Mouse (Mus musculus): Measurements from ENCODE around the gene Ap1ar. TPM values are rescaled to one million over a fixed set of nuclear protein-coding genes. Genes with fewer than 3 reads are reported as not detected.
A peak's percentile ranks its signal among the peaks of the same experiment; 100 is the strongest.
"Not testable (repeated sequence)": the region's sequence is repeated elsewhere in the genome, so short reads cannot be mapped to it uniquely, and the experiment has no call there.

Ap1ar gene
- polyA plus RNA-seq, 1 experiment from 2014 or later: 54.3 TPM

DNA sequence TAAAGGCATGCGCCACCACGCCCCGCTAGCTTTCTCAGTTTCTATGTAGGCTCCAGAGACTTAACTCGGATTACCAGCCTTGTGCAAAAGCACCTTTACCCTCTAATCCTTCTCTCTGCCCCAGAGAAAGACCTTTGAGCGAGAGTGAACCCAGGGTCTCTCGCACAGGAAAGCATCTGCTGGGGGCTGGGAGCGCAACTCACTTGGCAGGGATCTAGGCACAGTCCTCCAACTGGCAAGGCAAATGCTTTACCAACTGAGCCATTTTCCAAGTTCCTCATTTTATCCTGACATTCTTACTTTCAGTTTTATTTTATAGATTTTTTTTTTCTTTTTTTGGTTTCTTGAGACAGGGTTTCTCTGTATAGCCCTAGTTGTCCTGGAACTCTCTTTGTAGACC lies 44.3 kb downstream of the Ap1ar start:
- H3K9me3 ChIP-seq (replicated peaks): no peaks in the 10 kb centered on the region
- H3K27me3 ChIP-seq: peaks cover 18% of the 10 kb centered on the region
- peaks cover 12% of the 10 kb centered on the region for H3K4me1 ChIP-seq
- no peak overlapping the region for H3K9ac ChIP-seq
- H3K4me3 ChIP-seq (replicated peaks): no peak overlapping the region
- H3K36me3 ChIP-seq: no peaks in the 10 kb centered on the region
- 76% methylated on average over 7 of the region's 7 CpGs for WGBS
- no peak for ATAC-seq (ENCODE audit: insufficient number of reproducible peaks, low FRiP score, low TSS enrichment, low read depth)
- H3K4me2 ChIP-seq (replicated peaks): no peak overlapping the region
- H3K27ac ChIP-seq (replicated peaks): no peak overlapping the region

DNA sequence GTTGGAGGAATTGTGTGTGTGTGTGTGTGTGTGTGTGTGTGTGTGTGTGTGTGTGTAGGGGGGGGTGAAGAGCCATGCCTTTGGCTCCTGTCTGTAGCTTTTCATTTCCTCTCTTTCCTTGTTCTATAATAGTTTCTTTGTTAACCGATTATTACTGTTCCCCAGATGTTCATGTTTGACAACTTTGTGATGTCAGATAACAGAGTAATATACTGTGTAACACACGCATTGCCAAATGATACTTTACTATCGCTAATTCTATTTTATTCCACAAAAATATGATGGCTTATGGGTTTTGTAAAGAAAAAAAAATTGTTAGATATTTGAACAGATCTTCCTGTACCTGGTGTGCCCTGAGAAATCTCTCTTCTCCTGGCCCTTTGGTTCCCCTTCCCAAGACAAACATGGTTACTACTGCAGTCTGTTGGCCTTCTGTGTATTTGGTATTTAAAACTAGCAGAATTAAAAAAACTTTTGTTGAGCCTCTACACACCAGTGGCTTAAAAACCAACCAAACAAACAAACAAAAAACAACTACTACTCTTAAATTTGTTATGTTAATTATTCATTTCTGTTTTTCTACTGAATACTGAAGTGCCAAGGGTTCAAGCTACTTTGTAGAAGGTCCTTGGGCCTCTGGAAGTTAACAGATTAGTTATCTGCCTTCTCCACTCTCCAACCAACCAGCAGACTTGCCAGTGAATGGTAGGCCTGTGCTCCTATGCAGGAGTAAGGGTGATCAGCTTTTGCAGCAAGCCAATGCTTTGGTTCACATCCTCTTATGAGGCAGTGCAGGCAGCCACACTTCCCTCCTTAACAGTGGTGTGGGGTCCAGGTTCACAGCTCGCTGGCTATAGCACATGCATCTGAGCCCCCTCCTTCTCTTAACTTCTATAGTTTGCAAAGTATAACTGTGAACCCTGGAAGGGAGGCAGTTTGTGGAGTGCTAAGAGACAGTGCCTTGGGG lies 45.4 kb downstream of the Ap1ar start:
- Histone ChIP-seq H3K27me3 (peaks cover 21% of the 10 kb centered on the region), H3K4me2 (replicated peaks) (peak overlapping the region; percentile 99; the same call in 1 of the 2 replicates), H3K9me3 (replicated peaks) (no peaks in the 10 kb centered on the region), H3K4me3 (replicated peaks) (no peak overlapping the region), H3K36me3 (no peaks in the 10 kb centered on the region), H3K27ac (replicated peaks) (no peak overlapping the region), H3K4me1 (peaks cover 12% of the 10 kb centered on the region), H3K9ac (no peak overlapping the region)
- 49% methylated on average over 4 of the region's 4 CpGs for WGBS
- no peak for ATAC-seq (ENCODE audit: insufficient number of reproducible peaks, low FRiP score, low TSS enrichment, low read depth)

DNA sequence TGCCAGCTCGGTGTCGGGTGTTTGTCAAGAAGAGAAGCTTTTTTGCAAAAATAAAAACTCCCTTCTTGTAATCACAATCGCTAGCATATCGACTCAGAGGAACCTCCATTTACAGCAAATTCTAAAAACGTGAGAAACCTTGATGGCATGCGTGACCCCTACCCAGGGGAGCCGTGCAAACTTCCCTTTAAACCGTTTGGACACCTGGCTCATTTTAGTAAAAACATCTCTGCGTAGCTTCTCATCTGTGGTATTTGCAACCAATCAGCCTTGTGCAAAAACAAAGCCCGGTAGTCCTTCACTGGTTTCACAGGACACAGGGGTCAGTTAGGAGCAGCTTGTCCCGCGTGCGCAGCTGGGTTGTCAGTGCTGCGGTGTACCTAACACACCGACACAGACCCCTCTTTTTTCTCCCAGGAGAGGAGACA lies 46.3 kb downstream of the Ap1ar start:
- no peaks in the 10 kb centered on the region for H3K9me3 ChIP-seq (replicated peaks)
- H3K27ac ChIP-seq (replicated peaks): no peak overlapping the region
- peaks cover 12% of the 10 kb centered on the region for H3K4me1 ChIP-seq
- no peaks in the 10 kb centered on the region for H3K36me3 ChIP-seq
- WGBS: 2% methylated on average over 15 of the region's 15 CpGs
- ATAC-seq (ENCODE audit: insufficient number of reproducible peaks, low FRiP score, low TSS enrichment, low read depth): no peak
- peaks cover 21% of the 10 kb centered on the region for H3K27me3 ChIP-seq
- H3K4me2 ChIP-seq (replicated peaks): peak overlapping the region; percentile 99
- peak overlapping the region; percentile 57 for H3K4me3 ChIP-seq (replicated peaks)
- peak overlapping the region; percentile 45; the same call in 1 of the 2 replicates for H3K9ac ChIP-seq

DNA sequence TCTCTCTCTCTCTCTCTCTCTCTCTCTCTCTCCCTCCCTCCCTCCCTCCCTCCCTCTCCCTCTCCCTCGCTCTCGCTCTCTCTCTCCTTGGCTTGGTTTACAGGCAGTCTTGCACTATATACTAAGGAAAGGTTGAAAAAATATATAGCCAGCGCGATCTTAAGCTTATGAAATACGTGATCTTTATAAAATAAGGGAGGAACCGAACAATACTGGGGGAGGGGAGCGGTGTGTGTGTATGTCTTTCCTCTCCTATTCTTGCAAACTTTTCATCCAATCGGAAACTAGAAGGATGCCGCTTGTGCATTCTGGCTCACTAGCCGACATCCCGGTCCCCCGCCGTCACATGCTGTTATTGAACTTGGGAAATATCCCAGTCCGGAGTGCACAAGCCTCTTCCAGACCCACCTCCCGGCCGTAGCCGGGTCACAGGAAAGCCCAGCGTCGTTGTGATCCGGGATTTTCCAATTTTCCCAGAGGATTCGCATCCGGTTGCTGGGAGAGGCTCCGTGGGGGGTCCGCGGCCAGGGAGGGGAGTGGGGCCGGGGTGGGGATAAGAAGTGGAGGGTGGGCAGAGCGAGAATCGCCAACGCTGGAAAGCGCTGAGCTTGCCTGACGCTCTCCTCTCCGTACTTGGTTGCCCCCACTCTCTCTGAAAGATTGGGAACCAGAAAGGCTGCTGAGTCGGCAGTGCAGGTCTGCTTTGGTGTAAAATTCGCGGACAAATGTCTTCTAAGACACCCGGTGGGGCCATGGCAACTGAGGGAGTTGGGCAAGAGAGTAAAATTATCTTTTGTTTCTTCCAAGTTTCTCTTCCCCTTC lies 46.9 kb downstream of the Ap1ar start:
- 0 out of 2 replicates have a peak, but pooled peaks have one; percentile 16 for ATAC-seq (ENCODE audit: insufficient number of reproducible peaks, low FRiP score, low TSS enrichment, low read depth)
- Histone ChIP-seq H3K4me1 (peaks cover 12% of the 10 kb centered on the region), H3K9me3 (replicated peaks) (no peaks in the 10 kb centered on the region), H3K36me3 (no peaks in the 10 kb centered on the region), H3K9ac (peak overlapping the region; percentile 45), H3K27me3 (peaks cover 21% of the 10 kb centered on the region), H3K4me3 (replicated peaks) (peak overlapping the region; percentile 57), H3K27ac (replicated peaks) (no peak overlapping the region), H3K4me2 (replicated peaks) (peak overlapping the region; percentile 99)
- under 1% methylated on average over 36 of the region's 36 CpGs for WGBS

DNA sequence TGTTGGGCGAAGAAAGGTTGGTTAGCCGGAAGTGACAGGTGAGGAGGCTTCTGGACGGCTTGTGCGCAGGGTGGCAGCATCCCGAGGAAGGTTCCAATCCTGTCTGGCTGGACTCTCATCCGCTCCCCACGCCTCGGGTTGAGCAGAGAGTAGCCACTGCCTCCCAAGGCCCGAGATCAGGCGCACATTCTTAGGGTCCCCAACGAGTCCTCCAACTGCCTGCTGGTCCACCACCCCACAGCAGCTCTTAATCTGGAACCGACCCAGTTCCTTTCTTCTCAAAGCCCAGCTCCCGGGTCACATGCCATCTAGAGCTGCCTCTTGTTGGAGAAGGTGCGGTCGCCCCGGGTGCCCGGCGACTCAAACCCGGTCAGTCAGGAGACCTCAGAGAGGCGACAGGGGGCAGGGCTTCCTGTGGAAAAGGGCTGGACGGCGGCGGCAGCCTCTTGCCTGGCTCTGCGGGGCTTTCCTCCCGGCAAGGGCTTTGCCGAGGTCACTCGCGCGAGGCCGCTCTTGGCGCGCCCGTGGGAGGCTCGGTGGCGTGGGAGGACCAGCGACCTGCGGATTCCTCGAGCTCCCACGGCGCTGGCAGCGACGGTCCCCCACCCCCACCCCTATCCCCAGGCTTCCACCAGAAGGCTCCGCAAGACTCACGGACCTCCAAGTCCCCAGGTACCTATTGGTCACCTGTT lies 47.7 kb downstream of the Ap1ar start, which contains the start of gene Tifa:
TSS of gene Tifa (plus strand) at position 306 of the 692 bp plus-strand sequence.
- WGBS: 2% methylated on average over 37 of the region's 44 CpGs
- Histone ChIP-seq H3K27ac (replicated peaks) (no peak within 1 kb of the TSS), H3K4me1 (peaks cover 12% of the 10 kb centered on the region), H3K36me3 (no peaks in the 10 kb centered on the region), H3K9ac (peak within 1 kb of the TSS; percentile 45), H3K9me3 (replicated peaks) (no peaks in the 10 kb centered on the region), H3K27me3 (peaks cover 21% of the 10 kb centered on the region), H3K4me3 (replicated peaks) (peak within 1 kb of the TSS; percentile 57), H3K4me2 (replicated peaks) (peak within 1 kb of the TSS; percentile 99)
- peak; percentile 44; the same call in 1 of the 2 replicates for ATAC-seq (ENCODE audit: insufficient number of reproducible peaks, low FRiP score, low TSS enrichment, low read depth)

DNA sequence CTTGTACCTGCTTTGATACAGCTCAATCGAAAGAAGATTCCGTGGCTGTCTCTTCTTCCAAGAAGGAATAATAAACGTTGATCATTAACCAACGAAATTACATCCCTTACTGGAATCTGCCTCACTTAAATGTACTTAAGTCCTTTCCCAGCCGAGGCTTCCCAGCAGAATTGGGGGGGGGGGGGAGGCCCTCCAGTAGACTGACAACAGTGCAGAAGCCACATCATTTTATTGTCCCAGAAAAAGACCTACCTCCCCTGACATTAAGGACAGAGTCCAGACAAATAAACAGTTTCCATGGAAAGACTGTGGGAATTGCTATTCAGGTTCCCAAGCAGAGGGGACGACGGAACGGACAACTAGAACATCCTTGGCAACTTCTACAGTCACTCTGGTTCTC lies 48.4 kb downstream of the Ap1ar start:
- no peak overlapping the region for H3K27ac ChIP-seq (replicated peaks)
- peak overlapping the region; percentile 99; the same call in 1 of the 2 replicates for H3K4me2 ChIP-seq (replicated peaks)
- H3K27me3 ChIP-seq: peaks cover 21% of the 10 kb centered on the region
- H3K4me1 ChIP-seq: peaks cover 12% of the 10 kb centered on the region
- H3K4me3 ChIP-seq (replicated peaks): peak overlapping the region; percentile 57
- H3K9me3 ChIP-seq (replicated peaks): no peaks in the 10 kb centered on the region
- no peaks in the 10 kb centered on the region for H3K36me3 ChIP-seq
- WGBS: 29% methylated on average over 8 of the region's 8 CpGs
- no peak for ATAC-seq (ENCODE audit: insufficient number of reproducible peaks, low FRiP score, low TSS enrichment, low read depth)
- H3K9ac ChIP-seq: no peak overlapping the region

DNA sequence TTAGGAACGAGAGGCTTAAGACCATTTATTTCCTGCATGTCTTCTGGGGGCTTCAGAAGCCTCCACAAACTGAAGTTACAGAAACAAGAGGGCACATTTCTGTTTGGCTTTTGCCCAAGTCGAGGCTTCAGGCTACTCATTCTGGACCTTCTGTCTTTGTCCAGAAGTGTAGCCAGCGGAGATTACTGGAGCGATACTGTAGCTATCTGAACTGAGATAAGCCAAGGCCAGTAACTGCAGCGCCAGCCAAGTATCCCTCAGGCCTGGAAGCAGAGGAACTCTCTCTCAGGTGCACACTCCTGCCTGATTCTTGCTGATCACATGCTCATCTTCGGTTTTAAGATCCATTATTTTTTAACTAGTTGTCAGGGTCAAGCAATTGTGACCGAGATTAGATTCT lies 49.3 kb downstream of the Ap1ar start:
- ATAC-seq (ENCODE audit: insufficient number of reproducible peaks, low FRiP score, low TSS enrichment, low read depth): no peak
- 45% methylated on average over 7 of the region's 7 CpGs for WGBS
- peaks cover 21% of the 10 kb centered on the region for H3K27me3 ChIP-seq
- H3K36me3 ChIP-seq: no peaks in the 10 kb centered on the region
- no peak overlapping the region for H3K9ac ChIP-seq
- H3K27ac ChIP-seq (replicated peaks): no peak overlapping the region
- no peak overlapping the region for H3K4me3 ChIP-seq (replicated peaks)
- no peaks in the 10 kb centered on the region for H3K9me3 ChIP-seq (replicated peaks)
- H3K4me1 ChIP-seq: peaks cover 12% of the 10 kb centered on the region
- no peak overlapping the region for H3K4me2 ChIP-seq (replicated peaks)

DNA sequence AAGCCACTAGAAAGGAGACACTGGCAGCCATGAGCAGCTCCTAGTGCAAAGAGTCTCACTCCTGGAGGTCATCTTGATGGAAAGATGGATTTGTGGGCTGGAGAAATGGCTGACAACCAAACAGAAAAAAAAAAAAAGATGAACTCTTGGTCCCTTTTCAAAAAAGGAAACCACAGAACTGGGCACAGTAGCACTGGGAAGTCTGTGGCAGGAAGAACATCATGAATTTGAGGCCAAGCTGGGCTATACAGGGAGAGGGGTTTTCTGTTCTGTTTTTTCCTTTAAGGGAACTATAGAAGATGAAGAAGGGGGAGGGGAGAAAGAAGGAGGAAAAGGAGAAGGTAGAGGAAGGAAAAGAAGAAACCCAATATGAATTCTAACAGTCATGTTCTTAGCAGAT lies 50.3 kb downstream of the Ap1ar start:
- Histone ChIP-seq H3K4me2 (replicated peaks) (no peak overlapping the region), H3K9me3 (replicated peaks) (no peaks in the 10 kb centered on the region), H3K4me1 (peaks cover 12% of the 10 kb centered on the region), H3K36me3 (no peaks in the 10 kb centered on the region), H3K4me3 (replicated peaks) (no peak overlapping the region), H3K9ac (no peak overlapping the region), H3K27me3 (peaks cover 21% of the 10 kb centered on the region), H3K27ac (replicated peaks) (no peak overlapping the region)
- ATAC-seq (ENCODE audit: insufficient number of reproducible peaks, low FRiP score, low TSS enrichment, low read depth): no peak

DNA sequence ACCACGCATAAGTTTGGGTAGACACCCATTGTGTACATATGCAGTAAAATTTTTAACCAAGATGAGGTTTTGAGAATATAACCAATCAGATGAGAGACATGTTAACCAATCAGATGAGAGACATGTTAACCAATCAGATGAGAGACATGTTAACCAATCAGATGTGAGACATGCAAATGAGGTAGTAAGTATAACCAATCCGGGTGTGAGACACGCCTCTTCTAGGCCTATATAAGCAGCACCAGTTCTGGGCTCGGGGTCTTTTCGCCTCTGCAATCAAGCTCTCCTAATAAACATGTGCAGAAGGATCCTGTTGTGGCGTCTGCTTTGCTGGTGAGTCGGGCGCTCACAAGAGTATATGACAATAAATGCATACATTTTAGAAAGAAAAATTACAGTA lies 53.6 kb downstream of the Ap1ar start:
- H3K4me2 ChIP-seq (replicated peaks); ATAC-seq (ENCODE audit: insufficient number of reproducible peaks, low FRiP score, low TSS enrichment, low read depth); H3K27ac ChIP-seq (replicated peaks); H3K9ac ChIP-seq; H3K27me3 ChIP-seq; H3K4me1 ChIP-seq; H3K9me3 ChIP-seq (replicated peaks); H3K4me3 ChIP-seq (replicated peaks); H3K36me3 ChIP-seq: not testable (repeated sequence)
- 92% methylated on average over 8 of the region's 8 CpGs for WGBS

DNA sequence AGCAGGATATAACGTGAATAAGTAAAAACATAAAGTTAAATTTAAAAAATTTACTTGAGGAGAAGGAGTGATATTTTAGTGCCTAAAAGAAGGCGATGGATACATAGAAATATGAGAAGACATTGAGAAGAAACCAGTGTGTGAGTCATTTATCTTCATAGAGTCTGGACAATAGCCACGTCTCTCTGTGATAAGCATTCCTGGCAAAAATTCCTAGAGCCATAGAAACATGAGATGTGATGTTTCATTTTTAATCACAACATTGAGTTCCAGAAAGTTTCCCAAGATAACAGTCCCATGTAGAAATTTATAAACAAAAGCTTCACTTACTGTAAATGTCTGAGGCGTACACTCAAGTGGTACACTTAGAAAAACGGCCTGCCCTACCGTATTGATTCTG lies 54.4 kb downstream of the Ap1ar start:
- H3K4me3 ChIP-seq (replicated peaks): no peak overlapping the region
- no peak overlapping the region for H3K27ac ChIP-seq (replicated peaks)
- H3K27me3 ChIP-seq: peaks cover 2% of the 10 kb centered on the region
- no peaks in the 10 kb centered on the region for H3K9me3 ChIP-seq (replicated peaks)
- WGBS: 90% methylated on average over 6 of the region's 6 CpGs
- no peaks in the 10 kb centered on the region for H3K36me3 ChIP-seq
- ATAC-seq (ENCODE audit: insufficient number of reproducible peaks, low FRiP score, low TSS enrichment, low read depth): no peak
- H3K4me2 ChIP-seq (replicated peaks): no peak overlapping the region
- H3K9ac ChIP-seq: no peak overlapping the region
- H3K4me1 ChIP-seq: no peaks in the 10 kb centered on the region

DNA sequence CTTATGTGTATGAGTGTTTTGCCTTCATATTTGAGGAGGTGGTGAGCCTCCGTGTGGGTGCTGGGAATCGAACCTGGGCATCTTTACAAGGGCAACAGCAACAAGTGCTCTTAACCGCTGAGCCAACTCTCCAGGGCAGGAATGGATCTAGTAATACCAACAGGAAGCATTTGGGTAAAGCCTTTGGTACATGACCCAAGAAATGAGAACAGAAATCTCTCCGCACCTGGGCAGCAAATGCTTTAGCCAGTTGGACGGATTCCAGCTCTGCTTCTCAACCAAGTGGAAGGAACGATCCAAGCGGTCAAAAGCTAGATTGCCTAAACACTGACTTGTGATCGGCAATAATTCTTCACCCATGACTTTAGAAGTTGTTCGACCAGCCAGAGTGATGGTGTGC lies 56.4 kb downstream of the Ap1ar start:
- no peaks in the 10 kb centered on the region for H3K4me1 ChIP-seq
- ATAC-seq (ENCODE audit: insufficient number of reproducible peaks, low FRiP score, low TSS enrichment, low read depth): no peak
- no peaks in the 10 kb centered on the region for H3K27me3 ChIP-seq
- no peak overlapping the region for H3K4me2 ChIP-seq (replicated peaks)
- H3K9ac ChIP-seq: no peak overlapping the region
- H3K9me3 ChIP-seq (replicated peaks): no peaks in the 10 kb centered on the region
- H3K36me3 ChIP-seq: no peaks in the 10 kb centered on the region
- WGBS: 88% methylated on average over 9 of the region's 9 CpGs
- no peak overlapping the region for H3K27ac ChIP-seq (replicated peaks)
- no peak overlapping the region for H3K4me3 ChIP-seq (replicated peaks)
